Mouse (Mus musculus): ENCODE data around the gene Usp54. TPM values are rescaled to one million over a fixed set of nuclear protein-coding genes. Genes with fewer than 3 reads are reported as not detected.

Gene Usp54
- polyA plus RNA-seq, 1 experiment from 2014 or later: 6.1 TPM

- H3K36me3 ChIP-seq (ENCODE audit: control insufficient read depth, insufficient read depth, low read length): peaks cover 49% of the 10 kb centered on the region
- ATAC-seq (ENCODE audit: insufficient number of reproducible peaks, insufficient read depth, low FRiP score, low read depth): no peak
- WGBS: 96% methylated on average over 10 of the region's 10 CpGs
- no peaks in the 10 kb centered on the region for H3K9me3 ChIP-seq (ENCODE audit: control insufficient read depth, low read length)
- H3K9ac ChIP-seq (ENCODE audit: low read length): no peak overlapping the region
- no peak overlapping the region for H3K27ac ChIP-seq (replicated peaks in 1 of 2; ENCODE audit: control insufficient read depth in 1 of 2, insufficient read depth in 1 of 2, low read depth in 2 of 2, low read length in 2 of 2)
- H3K4me3 ChIP-seq (ENCODE audit: control insufficient read depth in 1 of 2, insufficient read depth in 1 of 2, low read depth in 1 of 2, low read length in 2 of 2): no peak overlapping the region
- no peaks in the 10 kb centered on the region for H3K4me1 ChIP-seq (ENCODE audit: control insufficient read depth in 2 of 2, insufficient read depth in 2 of 2, low read length in 2 of 2)
- no peaks in the 10 kb centered on the region for H3K27me3 ChIP-seq (ENCODE audit: control insufficient read depth, insufficient read depth, low read length)
- no peak overlapping the region for H3K4me2 ChIP-seq (ENCODE audit: low read length)
These were observed 137.9 kb downstream of the Usp54 start for GRCm38 (mm10) chr14:20502966-20503365.

- Histone ChIP-seq H3K36me3 (ENCODE audit: control insufficient read depth, insufficient read depth, low read length) (peaks cover 62% of the 10 kb centered on the region), H3K27ac (replicated peaks in 1 of 2; ENCODE audit: control insufficient read depth in 1 of 2, insufficient read depth in 1 of 2, low read depth in 2 of 2, low read length in 2 of 2) (no peak overlapping the region), H3K27me3 (ENCODE audit: control insufficient read depth, insufficient read depth, low read length) (no peaks in the 10 kb centered on the region), H3K9me3 (ENCODE audit: control insufficient read depth, low read length) (no peaks in the 10 kb centered on the region), H3K4me1 (ENCODE audit: control insufficient read depth in 2 of 2, insufficient read depth in 2 of 2, low read length in 2 of 2) (no peaks in the 10 kb centered on the region), H3K4me3 (ENCODE audit: control insufficient read depth in 1 of 2, insufficient read depth in 1 of 2, low read depth in 1 of 2, low read length in 2 of 2) (no peak overlapping the region), H3K9ac (ENCODE audit: low read length) (no peak overlapping the region), H3K4me2 (ENCODE audit: low read length) (no peak overlapping the region)
- 87% methylated on average over 3 of the region's 3 CpGs for WGBS
- ATAC-seq (ENCODE audit: insufficient number of reproducible peaks, insufficient read depth, low FRiP score, low read depth): no peak
These were observed 140.9 kb downstream of the Usp54 start for GRCm38 (mm10) chr14:20499982-20500381.

Small RNA genes lying within 50 kb of the gene (microRNA-seq; reads per million reads assigned to microRNA genes)
- 1.7 reads per million for gene Mir6946

Other genes starting within 250 kb of the Usp54 start
- 104 and 106 TPM in 2 replicates for gene Mrps16, start 247.4 kb downstream of the Usp54 start, polyA plus RNA-seq (2014; fragmentation: Nextera tagmentation; extraction: Ambion mirVana)
- gene Cfap70, start 188.8 kb downstream of the Usp54 start, polyA plus RNA-seq (2014; fragmentation: Nextera tagmentation; extraction: Ambion mirVana): 0.18 and 0.63 TPM in 2 replicates
- gene Anxa7, start 160.9 kb downstream of the Usp54 start, polyA plus RNA-seq (2014; fragmentation: Nextera tagmentation; extraction: Ambion mirVana): 48.1 and 48.6 TPM in 2 replicates
- 0.67 and 0.88 TPM in 2 replicates for gene Mss51, start 144.2 kb downstream of the Usp54 start, polyA plus RNA-seq (2014; fragmentation: Nextera tagmentation; extraction: Ambion mirVana)
- 44.2 and 46.2 TPM in 2 replicates for gene Ppp3cb, start 94.5 kb downstream of the Usp54 start, polyA plus RNA-seq (2014; fragmentation: Nextera tagmentation; extraction: Ambion mirVana)
- gene Myoz1, start 15.5 kb upstream of the Usp54 start, polyA plus RNA-seq (2014; fragmentation: Nextera tagmentation; extraction: Ambion mirVana): 18.5 and 20.2 TPM in 2 replicates
- gene Synpo2l, start 27.3 kb upstream of the Usp54 start, polyA plus RNA-seq (2014; fragmentation: Nextera tagmentation; extraction: Ambion mirVana): 153 and 172 TPM in 2 replicates
- gene Sec24c, start 33.2 kb upstream of the Usp54 start, polyA plus RNA-seq (2014; fragmentation: Nextera tagmentation; extraction: Ambion mirVana): 69.2 and 75.7 TPM in 2 replicates
- 16.5 and 17.8 TPM in 2 replicates for gene Fut11, start 53.9 kb upstream of the Usp54 start, polyA plus RNA-seq (2014; fragmentation: Nextera tagmentation; extraction: Ambion mirVana)
- gene Chchd1, start 61.9 kb upstream of the Usp54 start, polyA plus RNA-seq (2014; fragmentation: Nextera tagmentation; extraction: Ambion mirVana): 216 and 225 TPM in 2 replicates
- 21.7 and 25.4 TPM in 2 replicates for gene Zswim8, start 66.5 kb upstream of the Usp54 start, polyA plus RNA-seq (2014; fragmentation: Nextera tagmentation; extraction: Ambion mirVana)
- 16.8 and 20.9 TPM in 2 replicates for gene Ndst2, start 93.5 kb upstream of the Usp54 start, polyA plus RNA-seq (2014; fragmentation: Nextera tagmentation; extraction: Ambion mirVana)
- gene Camk2g, start 153.0 kb upstream of the Usp54 start, polyA plus RNA-seq (2014; fragmentation: Nextera tagmentation; extraction: Ambion mirVana): 64.0 and 72.1 TPM in 2 replicates
- 1.5 and 1.7 TPM in 2 replicates for gene Plau, start 195.6 kb upstream of the Usp54 start, polyA plus RNA-seq (2014; fragmentation: Nextera tagmentation; extraction: Ambion mirVana)